Mouse (Mus musculus) cortical plate, adult 2 months (tissue): Measurements from ENCODE around the gene Gpatch4.
A peak's percentile ranks its signal among the peaks of the same experiment; 100 is the strongest.

Experiments
- CTCF ChIP-seq: fragments of 200-500 bp; IDR thresholded peaks from 2 replicates; pipeline ENCODE4 v1.5.1; 2011; ENCODE audit warnings: mild to moderate bottlenecking, control low read depth, low read length; ENCODE audit not compliant: insufficient read depth; ENCODE audit errors: extremely low read depth
- POLR2A ChIP-seq: fragments of 200-500 bp; IDR thresholded peaks from 2 replicates; pipeline ENCODE4 v1.6.1; 2011; ENCODE audit warnings: mild to moderate bottlenecking, low read length, control low read depth; ENCODE audit not compliant: insufficient read depth; ENCODE audit errors: extremely low read depth

DNA sequence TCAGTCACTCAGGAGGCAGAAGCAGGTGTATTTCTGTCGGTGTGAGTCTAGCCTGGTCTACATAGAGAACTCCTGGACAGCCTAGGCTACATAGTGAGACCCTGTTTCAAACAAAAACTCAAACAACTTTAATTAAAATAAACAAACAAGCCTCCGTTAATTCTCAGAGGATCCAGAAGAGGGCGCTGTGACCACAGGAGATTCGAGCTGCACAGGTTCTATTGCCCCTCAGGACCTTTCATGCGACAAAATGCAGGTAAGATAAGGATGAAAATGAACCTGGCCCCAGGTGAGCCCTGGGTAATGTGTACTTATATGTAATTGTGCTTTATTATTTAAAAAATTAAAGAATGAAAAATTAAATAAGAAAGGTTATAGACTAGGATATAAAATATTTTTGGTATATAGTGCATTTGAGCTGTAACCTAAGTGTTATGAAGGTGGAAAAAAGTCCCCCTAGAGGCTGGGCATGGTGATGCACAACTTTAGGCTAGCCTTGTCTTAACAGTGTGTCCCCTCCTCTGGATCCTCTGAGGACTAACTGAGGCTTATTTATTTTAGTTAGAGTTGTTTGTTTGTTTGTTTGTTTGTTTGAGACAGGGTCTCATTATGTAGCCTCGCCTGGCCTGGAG lies 32.2 kb upstream of the Gpatch4 start:
- TF ChIP-seq CTCF (peak; percentile 48), POLR2A (no peak)
